Mouse (Mus musculus) stomach, postnatal 0 days (tissue): ENCODE measurements at regions not wholly inside any gene's neighbourhood (a gene's known extent, or its start where the extent isn't known, plus 50 kb on each side); places are given as distances from the start of the nearest gene placed in this dataset.

Source experiments
- CTCF ChIP-seq: IDR thresholded peaks from 2 replicates; pipeline ENCODE4 v1.5.1; 2016; ENCODE audit warnings: antibody characterized with exemption, low read depth, mild to moderate bottlenecking, moderate library complexity
- EP300 ChIP-seq: optimal IDR thresholded peaks from 2 replicates; pipeline ENCODE3; 2016; ENCODE audit warnings: antibody characterized with exemption

DNA sequence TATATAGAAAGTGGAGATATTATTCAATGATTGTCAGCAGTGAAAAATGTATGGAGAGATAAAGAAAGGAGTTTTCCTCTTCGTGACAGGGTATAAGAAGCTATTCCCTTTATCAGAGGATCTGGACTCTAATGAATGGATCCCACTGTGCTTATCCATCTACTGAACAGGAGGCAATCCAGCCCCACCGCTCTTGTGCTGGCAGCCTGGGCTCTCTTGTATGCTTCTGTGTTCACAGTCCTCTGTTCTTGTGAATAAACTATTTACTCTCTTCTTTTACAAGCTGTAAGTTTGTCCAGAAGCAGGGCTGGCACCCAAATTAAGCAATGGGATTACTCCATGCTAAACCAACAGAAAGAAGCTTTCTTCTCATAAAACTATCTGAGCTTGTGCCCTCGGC, 401.8 kb downstream of the Tlr4 start:
- TF ChIP-seq EP300 = no peak
- no peak for TF ChIP-seq CTCF
